Mouse (Mus musculus): ENCODE data around the gene Gm7324.
"Not testable (repeated sequence)": the region's sequence is repeated elsewhere in the genome, so short reads cannot be mapped to it uniquely, and the experiment has no call there.

- TF ChIP-seq CTCF (IDR thresholded peaks at IDR 0.05; ENCODE audit: low read depth, low read length); TAL1 (conservative IDR thresholded peaks at IDR 0.05; ENCODE audit: low read depth, low read length); POLR2AphosphoS5 (IDR thresholded peaks at IDR 0.05; ENCODE audit: insufficient replicate concordance, low read depth, low read length); GATA2 (IDR thresholded peaks at IDR 0.05; ENCODE audit: borderline replicate concordance, low read depth, low read length): not testable (repeated sequence)
These were observed 20.5 kb upstream of the Gm7324 start, which contains the start of gene Gm8165 for GRCm38 (mm10) chr14:43677099-43677498.

All from G1E (cell line).